Mouse (Mus musculus) right cerebral cortex, postnatal 25 days (tissue): ENCODE measurements at regions not wholly inside any gene's neighbourhood (a gene's known extent, or its start where the extent isn't known, plus 50 kb on each side); places are given as distances from the start of the nearest gene placed in this dataset.

Source experiments
- DNase-seq: peaks from one replicate; pipeline ENCODE4 v3.0.0; 2022

GRCm38 (mm10) chrX:12479207-12479606 lies 108.4 kb upstream of the Atp6ap2 start:
- DNase-seq: no peak

GRCm38 (mm10) chrX:12490957-12491356 lies 96.6 kb upstream of the Atp6ap2 start:
- DNase-seq: no peak

GRCm38 (mm10) chrX:12493216-12493615 lies 94.4 kb upstream of the Atp6ap2 start:
- no peak for DNase-seq

- no peak for DNase-seq
Measured at GRCm38 (mm10) chrX:12493916-12494315, 93.7 kb upstream of the Atp6ap2 start.

- no peak for DNase-seq
Measured at GRCm38 (mm10) chrX:12494535-12494934, 93.1 kb upstream of the Atp6ap2 start.

- no peak for DNase-seq
Measured at GRCm38 (mm10) chrX:12500601-12501000, 87.0 kb upstream of the Atp6ap2 start.

- DNase-seq: no peak
Measured at GRCm38 (mm10) chrX:12502364-12502763, 85.2 kb upstream of the Atp6ap2 start.

- DNase-seq: no peak
Measured at GRCm38 (mm10) chrX:12503581-12503980, 84.0 kb upstream of the Atp6ap2 start.

- DNase-seq: no peak
Measured at GRCm38 (mm10) chrX:12511119-12511518, 76.5 kb upstream of the Atp6ap2 start.

- DNase-seq: no peak
Measured at GRCm38 (mm10) chrX:12525044-12525443, 62.6 kb upstream of the Atp6ap2 start.

GRCm38 (mm10) chrX:12530406-12531311 lies 56.9 kb upstream of the Atp6ap2 start:
- no peak for DNase-seq
